Mouse (Mus musculus) forebrain, embryonic 15.5 days (tissue): Measurements from ENCODE around the gene Col4a1. TPM values are rescaled to one million over a fixed set of nuclear protein-coding genes. Genes with fewer than 3 reads are reported as not detected.

Experiments
- ATAC-seq: fragments of 200-750 bp; cut with Nextera tagmentation; replicated peaks from 2 replicates; pipeline ENCODE4 v1.8.0; 2017; ENCODE audit warnings: mild to moderate bottlenecking, moderate TSS enrichment, moderate library complexity
- H3K27ac ChIP-seq: fragments of 300-500 bp; sonication (generic); replicated peaks from 2 replicates; pipeline ENCODE4 v1.5.1; 2015; ENCODE audit warnings: mild to moderate bottlenecking, inconsistent platforms
- H3K27me3 ChIP-seq: fragments of 300-500 bp; sonication (generic); 2 replicates; pipeline ENCODE4 v1.6.1; 2015; ENCODE audit warnings: inconsistent platforms
- H3K36me3 ChIP-seq: fragments of 300-500 bp; sonication (generic); 2 replicates; pipeline ENCODE4 v1.6.1; 2015; ENCODE audit warnings: mild to moderate bottlenecking, inconsistent platforms
- H3K4me1 ChIP-seq: fragments of 300-500 bp; sonication (generic); 2 replicates; pipeline ENCODE4 v1.6.1; 2015; ENCODE audit warnings: inconsistent platforms
- H3K4me2 ChIP-seq: fragments of 300-500 bp; sonication (generic); replicated peaks from 2 replicates; pipeline ENCODE4 v1.6.1; 2015; ENCODE audit warnings: mild to moderate bottlenecking, inconsistent platforms
- H3K4me3 ChIP-seq: fragments of 300-500 bp; sonication (generic); 2 replicates; pipeline ENCODE4 v1.5.1; 2015; ENCODE audit warnings: mild to moderate bottlenecking, inconsistent platforms
- H3K9ac ChIP-seq: fragments of 300-500 bp; sonication (generic); replicated peaks from 2 replicates; pipeline ENCODE4 v1.6.1; 2015; ENCODE audit warnings: mild to moderate bottlenecking, inconsistent platforms
- H3K9me3 ChIP-seq: fragments of 300-500 bp; sonication (generic); 2 replicates; pipeline ENCODE4 v1.6.1; 2016; ENCODE audit warnings: inconsistent platforms
- WGBS: fragments of 180-500 bp; shearing (Covaris S2); methylation state at CpG from one replicate; pipeline ENCODE4 v1.1.7; 2015; ENCODE audit warnings: mixed read lengths; 5-methylcytosine and 5-hydroxymethylcytosine counted together
- polyA plus RNA-seq: library from polyadenylated mRNA; unstranded; fragments of >200 nt; fragmentation: Nextera tagmentation; extraction: Ambion mirVana; gene quantifications from 2 replicates; pipeline ENCODE4 v1.2.1, GENCODE M21; 2015

Gene Col4a1
- polyA plus RNA-seq, 1 experiment from 2014 or later: 61.4 TPM

- no peak for ATAC-seq
- H3K27ac ChIP-seq: no peak overlapping the region
- 90% methylated on average over 2 of the region's 2 CpGs for WGBS
- no peaks in the 10 kb centered on the region for H3K36me3 ChIP-seq
- H3K4me3 ChIP-seq: no peak overlapping the region
- H3K4me1 ChIP-seq: peaks cover 18% of the 10 kb centered on the region
- H3K4me2 ChIP-seq: no peak overlapping the region
- peaks cover 18% of the 10 kb centered on the region; the same call in 1 of the 2 replicates for H3K27me3 ChIP-seq
- no peak overlapping the region for H3K9ac ChIP-seq
- no peaks in the 10 kb centered on the region for H3K9me3 ChIP-seq
These were observed 2.6 kb downstream of the Col4a1 start for GRCm38 (mm10) chr8:11310049-11310448.

- Histone ChIP-seq H3K36me3 (no peaks in the 10 kb centered on the region), H3K4me1 (peaks cover 18% of the 10 kb centered on the region), H3K4me3 (no peak overlapping the region), H3K9ac (no peak overlapping the region), H3K27ac (no peak overlapping the region), H3K27me3 (peaks cover 15% of the 10 kb centered on the region; the same call in 1 of the 2 replicates), H3K9me3 (no peaks in the 10 kb centered on the region), H3K4me2 (no peak overlapping the region)
- 55% methylated on average over 5 of the region's 5 CpGs for WGBS
- no peak for ATAC-seq
These were observed 3.4 kb downstream of the Col4a1 start for GRCm38 (mm10) chr8:11309226-11309625.

- peaks cover 9% of the 10 kb centered on the region; the same call in 1 of the 2 replicates for H3K27me3 ChIP-seq
- ATAC-seq: no peak
- WGBS: 29% methylated on average over 7 of the region's 7 CpGs
These were observed 4.0 kb downstream of the Col4a1 start for GRCm38 (mm10) chr8:11308570-11308998.

GRCm38 (mm10) chr8:11307451-11307850 is 5.2 kb downstream of the Col4a1 start:
- no peak overlapping the region for H3K27ac ChIP-seq
- ATAC-seq: no peak

More at GRCm38 (mm10) chr8:11308570-11308998, 4.0 kb downstream of the Col4a1 start:
- Histone ChIP-seq H3K27ac (no peak overlapping the region), H3K9me3 (no peaks in the 10 kb centered on the region), H3K36me3 (no peaks in the 10 kb centered on the region), H3K9ac (no peak overlapping the region), H3K4me1 (peaks cover 15% of the 10 kb centered on the region), H3K4me3 (no peak overlapping the region), H3K4me2 (no peak overlapping the region)

GRCm38 (mm10) chr8:11305539-11305938 is 7.1 kb downstream of the Col4a1 start:
- no peak for ATAC-seq
- WGBS: 85% methylated on average over 1 of the region's 1 CpGs
- no peaks in the 10 kb centered on the region for H3K9me3 ChIP-seq
- no peak overlapping the region for H3K4me2 ChIP-seq
- H3K36me3 ChIP-seq: no peaks in the 10 kb centered on the region
- H3K27me3 ChIP-seq: no peaks in the 10 kb centered on the region
- H3K4me3 ChIP-seq: no peak overlapping the region
- H3K4me1 ChIP-seq: no peaks in the 10 kb centered on the region
- no peak overlapping the region for H3K9ac ChIP-seq
- H3K27ac ChIP-seq: no peak overlapping the region

More at GRCm38 (mm10) chr8:11307451-11307850, 5.2 kb downstream of the Col4a1 start:
- Histone ChIP-seq H3K4me2 (no peak overlapping the region), H3K27me3 (peaks cover 9% of the 10 kb centered on the region; the same call in 1 of the 2 replicates), H3K9ac (no peak overlapping the region), H3K4me3 (no peak overlapping the region), H3K36me3 (no peaks in the 10 kb centered on the region), H3K4me1 (peaks cover 5% of the 10 kb centered on the region), H3K9me3 (no peaks in the 10 kb centered on the region)
- 72% methylated on average over 7 of the region's 7 CpGs for WGBS

- 96% methylated on average over 6 of the region's 6 CpGs for WGBS
- Histone ChIP-seq H3K4me1 (no peaks in the 10 kb centered on the region), H3K4me3 (no peak overlapping the region), H3K4me2 (no peak overlapping the region), H3K9ac (no peak overlapping the region), H3K27ac (no peak overlapping the region), H3K27me3 (no peaks in the 10 kb centered on the region), H3K9me3 (no peaks in the 10 kb centered on the region), H3K36me3 (no peaks in the 10 kb centered on the region)
- no peak for ATAC-seq
These were observed 8.5 kb downstream of the Col4a1 start for GRCm38 (mm10) chr8:11304027-11304601.

- ATAC-seq: no peak
- Histone ChIP-seq H3K27me3 (no peaks in the 10 kb centered on the region), H3K9ac (no peak overlapping the region), H3K4me1 (no peaks in the 10 kb centered on the region), H3K4me3 (no peak overlapping the region), H3K4me2 (no peak overlapping the region), H3K36me3 (no peaks in the 10 kb centered on the region), H3K9me3 (no peaks in the 10 kb centered on the region), H3K27ac (no peak overlapping the region)
- WGBS: 89% methylated on average over 8 of the region's 8 CpGs
These were observed 12.2 kb downstream of the Col4a1 start for GRCm38 (mm10) chr8:11300436-11300835.

GRCm38 (mm10) chr8:11299317-11299602 is 13.4 kb downstream of the Col4a1 start:
- ATAC-seq: no peak
- H3K36me3 ChIP-seq: no peaks in the 10 kb centered on the region
- H3K9me3 ChIP-seq: no peaks in the 10 kb centered on the region
- 87% methylated on average over 3 of the region's 3 CpGs for WGBS
- no peak overlapping the region for H3K27ac ChIP-seq
- H3K4me1 ChIP-seq: no peaks in the 10 kb centered on the region
- no peak overlapping the region for H3K9ac ChIP-seq
- no peaks in the 10 kb centered on the region for H3K27me3 ChIP-seq
- H3K4me2 ChIP-seq: no peak overlapping the region
- no peak overlapping the region for H3K4me3 ChIP-seq

GRCm38 (mm10) chr8:11298531-11299316 is 13.9 kb downstream of the Col4a1 start:
- Histone ChIP-seq H3K4me1 (no peaks in the 10 kb centered on the region), H3K27ac (no peak overlapping the region), H3K4me2 (no peak overlapping the region), H3K9me3 (no peaks in the 10 kb centered on the region), H3K27me3 (no peaks in the 10 kb centered on the region), H3K4me3 (no peak overlapping the region), H3K36me3 (no peaks in the 10 kb centered on the region), H3K9ac (no peak overlapping the region)
- ATAC-seq: no peak
- 79% methylated on average over 12 of the region's 12 CpGs for WGBS

- no peak overlapping the region for H3K4me3 ChIP-seq
- 84% methylated on average over 8 of the region's 8 CpGs for WGBS
- H3K4me2 ChIP-seq: no peak overlapping the region
- no peaks in the 10 kb centered on the region for H3K27me3 ChIP-seq
- no peak for ATAC-seq
- no peak overlapping the region for H3K9ac ChIP-seq
- no peak overlapping the region for H3K27ac ChIP-seq
- H3K4me1 ChIP-seq: no peaks in the 10 kb centered on the region
- H3K36me3 ChIP-seq: no peaks in the 10 kb centered on the region
- H3K9me3 ChIP-seq: no peaks in the 10 kb centered on the region
These were observed 15.3 kb downstream of the Col4a1 start for GRCm38 (mm10) chr8:11297141-11297838.

GRCm38 (mm10) chr8:11296282-11296943 is 16.2 kb downstream of the Col4a1 start:
- H3K4me3 ChIP-seq: no peak overlapping the region
- 88% methylated on average over 10 of the region's 10 CpGs for WGBS
- H3K4me1 ChIP-seq: no peaks in the 10 kb centered on the region
- no peak overlapping the region for H3K4me2 ChIP-seq
- H3K9me3 ChIP-seq: no peaks in the 10 kb centered on the region
- no peak overlapping the region for H3K9ac ChIP-seq
- H3K36me3 ChIP-seq: no peaks in the 10 kb centered on the region
- no peak overlapping the region for H3K27ac ChIP-seq
- H3K27me3 ChIP-seq: no peaks in the 10 kb centered on the region
- no peak for ATAC-seq

GRCm38 (mm10) chr8:11292611-11293010 is 20.0 kb downstream of the Col4a1 start:
- no peak for ATAC-seq
- no peaks in the 10 kb centered on the region for H3K9me3 ChIP-seq
- H3K4me1 ChIP-seq: no peaks in the 10 kb centered on the region
- H3K4me2 ChIP-seq: no peak overlapping the region
- no peak overlapping the region for H3K9ac ChIP-seq
- WGBS: 73% methylated on average over 3 of the region's 3 CpGs
- H3K27ac ChIP-seq: no peak overlapping the region
- no peaks in the 10 kb centered on the region for H3K27me3 ChIP-seq
- H3K36me3 ChIP-seq: no peaks in the 10 kb centered on the region
- H3K4me3 ChIP-seq: no peak overlapping the region
